Mouse (Mus musculus) activated CD4-positive, CD25-positive, alpha-beta regulatory T cell, adult 4 months (primary cell): Measurements from ENCODE around the gene Gm43191. TPM values are rescaled to one million over a fixed set of nuclear protein-coding genes. Genes with fewer than 3 reads are reported as not detected.
"Not testable (repeated sequence)": the region's sequence is repeated elsewhere in the genome, so short reads cannot be mapped to it uniquely, and the experiment has no call there.

Experiments used
- ATAC-seq: one replicate; pipeline ENCODE4 v1.8.0; 2017
- polyA plus RNA-seq, 2 experiments: library from polyadenylated mRNA; unstranded; fragments of 100-300 nt; shearing (Covaris generic); gene quantifications; one replicate each; pipeline ENCODE4 v1.2.1; 2017

Gene Gm43191
- polyA plus RNA-seq, 2 experiments from 2014 or later: not detected

DNA sequence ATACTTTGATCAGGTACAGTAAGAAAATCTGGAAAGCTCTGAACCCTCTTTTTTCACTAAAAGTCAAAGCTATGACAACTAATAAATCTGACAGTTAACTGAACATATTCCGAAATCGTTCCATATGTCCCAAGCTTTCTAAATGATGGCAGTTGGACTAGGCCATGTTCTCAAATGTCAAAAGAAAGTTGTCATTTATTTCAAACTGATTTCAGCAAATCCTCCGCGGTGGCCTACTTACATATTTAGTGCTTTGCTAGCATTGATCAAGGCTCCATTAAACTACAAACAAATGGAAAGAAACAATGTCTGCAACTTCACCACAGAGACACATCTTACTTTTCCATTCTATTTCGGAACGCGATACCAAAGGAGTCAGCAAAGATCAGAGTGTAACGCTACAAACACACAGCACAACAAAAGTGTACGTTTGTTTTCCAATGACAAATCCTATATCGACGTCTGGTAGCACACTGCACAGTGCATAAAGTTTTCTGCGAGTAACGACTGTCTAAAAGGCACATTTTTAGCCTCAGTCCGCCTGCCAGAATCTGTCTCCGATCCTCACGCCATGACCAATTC lies 19.7 kb downstream of the Gm43191 start:
- ATAC-seq: no peak

DNA sequence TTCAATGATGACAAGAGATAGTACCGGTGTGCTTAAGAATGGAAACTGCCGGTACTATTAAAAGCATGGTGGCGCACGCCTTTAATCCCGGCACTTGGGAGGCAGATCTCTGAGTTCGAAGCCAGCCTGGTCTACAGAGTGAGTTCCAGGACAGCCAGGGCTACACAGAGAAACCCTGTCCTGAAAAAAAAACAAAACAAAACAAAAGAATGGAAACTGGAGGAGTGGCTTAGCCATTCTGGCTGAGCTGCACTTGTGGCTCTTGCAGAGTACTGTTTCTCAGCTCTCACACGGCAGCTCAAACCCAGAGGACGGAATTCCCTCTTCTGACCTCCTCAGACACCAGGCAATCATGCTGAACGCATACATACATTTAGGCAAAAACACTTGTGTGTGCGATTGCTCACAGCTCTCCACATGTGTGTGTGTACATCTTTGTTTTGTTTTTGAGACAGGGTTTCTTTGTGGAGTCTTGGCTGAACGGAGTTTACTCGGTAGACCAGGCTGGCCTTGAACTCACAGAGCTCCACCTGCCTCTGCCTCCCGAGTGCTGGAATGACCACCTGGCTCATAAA lies 21.1 kb downstream of the Gm43191 start:
- no peak for ATAC-seq

- peak; percentile 15 for ATAC-seq
Observed at GRCm38 (mm10) chr3:116658928-116659565, 22.0 kb downstream of the Gm43191 start.

DNA sequence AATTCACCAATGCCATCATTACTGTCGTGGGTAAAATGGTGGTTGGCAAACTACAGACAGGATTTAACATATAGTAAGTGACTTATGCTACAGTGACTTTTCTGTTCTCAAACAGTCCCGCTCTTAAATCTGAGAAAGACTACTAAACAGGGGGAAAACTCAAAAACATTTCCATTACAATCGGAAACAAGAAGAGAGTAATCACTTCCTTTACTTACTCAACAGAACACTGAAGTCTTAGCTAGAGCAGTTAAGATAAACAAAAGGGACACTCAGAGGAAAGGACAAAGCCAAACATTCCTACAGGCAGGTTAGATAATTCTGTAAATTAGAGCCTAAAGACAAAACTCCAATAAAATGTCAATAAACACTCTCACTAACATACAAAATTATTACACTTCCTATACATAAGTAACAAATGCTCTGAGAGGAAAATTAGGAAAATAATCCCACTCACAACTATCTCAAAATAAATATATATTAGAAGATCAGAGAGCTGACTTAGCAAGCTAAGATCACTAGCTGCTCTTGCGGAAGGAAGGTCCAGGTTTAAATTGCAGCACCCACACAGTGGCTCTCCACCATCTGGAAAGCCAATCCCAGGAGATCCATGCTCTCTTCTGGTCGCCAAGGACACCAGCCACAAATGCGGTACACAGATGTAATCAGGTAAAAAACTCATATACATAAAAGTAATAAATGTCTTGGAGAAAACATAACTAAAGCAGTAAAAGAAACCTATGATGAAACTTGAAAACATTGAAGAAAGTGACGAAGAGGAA lies 24.7 kb downstream of the Gm43191 start:
- ATAC-seq: peak; percentile 55

DNA sequence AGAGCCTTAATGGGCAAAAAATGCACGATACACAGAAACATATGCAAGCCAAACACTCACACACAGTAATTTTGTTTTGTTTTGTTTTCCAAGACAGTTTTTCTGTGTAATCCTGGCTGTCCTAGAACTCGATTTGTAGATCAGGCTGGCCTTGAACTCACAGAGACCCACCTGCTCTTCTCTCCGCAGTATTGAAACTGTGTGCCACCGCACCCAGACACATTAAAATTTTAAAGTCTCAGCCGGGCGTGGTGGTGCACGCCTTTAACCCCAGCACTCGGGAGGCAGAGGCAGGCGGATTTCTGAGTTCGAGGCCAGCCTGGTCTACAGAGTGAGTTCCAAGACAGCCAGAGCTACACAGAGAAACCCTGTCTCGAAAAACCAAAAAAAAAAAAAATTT lies 27.0 kb downstream of the Gm43191 start:
- ATAC-seq: not testable (repeated sequence)

- ATAC-seq: no peak
Observed at GRCm38 (mm10) chr3:116653278-116653945, 27.6 kb downstream of the Gm43191 start.

- no peak for ATAC-seq
Observed at GRCm38 (mm10) chr3:116652033-116652446, 29.0 kb downstream of the Gm43191 start.

DNA sequence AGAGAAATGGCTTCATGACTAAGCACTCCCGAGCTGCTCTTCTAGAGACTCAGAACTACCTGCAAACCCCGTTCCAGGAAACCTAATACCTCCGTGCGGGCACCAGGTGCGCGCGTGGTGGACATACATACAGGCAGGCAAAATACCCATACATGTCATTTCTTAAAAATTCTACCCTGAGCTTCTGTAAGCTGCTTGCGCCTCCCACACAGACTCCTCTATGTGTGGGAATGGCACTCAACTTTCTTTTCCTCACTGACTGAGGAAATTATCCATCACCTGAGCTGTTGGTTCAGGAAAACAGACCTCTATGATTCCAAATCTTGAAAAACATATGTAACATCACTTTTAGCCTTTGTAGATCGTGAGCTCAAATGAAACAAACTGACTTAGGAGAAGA lies 30.4 kb downstream of the Gm43191 start:
- ATAC-seq: no peak

- no peak for ATAC-seq
Observed at GRCm38 (mm10) chr3:116648805-116649204, 32.3 kb downstream of the Gm43191 start.

GRCm38 (mm10) chr3:116646387-116646786 lies 34.7 kb downstream of the Gm43191 start:
- no peak for ATAC-seq

GRCm38 (mm10) chr3:116642373-116642772 lies 38.7 kb downstream of the Gm43191 start:
- ATAC-seq: peak; percentile 38

DNA sequence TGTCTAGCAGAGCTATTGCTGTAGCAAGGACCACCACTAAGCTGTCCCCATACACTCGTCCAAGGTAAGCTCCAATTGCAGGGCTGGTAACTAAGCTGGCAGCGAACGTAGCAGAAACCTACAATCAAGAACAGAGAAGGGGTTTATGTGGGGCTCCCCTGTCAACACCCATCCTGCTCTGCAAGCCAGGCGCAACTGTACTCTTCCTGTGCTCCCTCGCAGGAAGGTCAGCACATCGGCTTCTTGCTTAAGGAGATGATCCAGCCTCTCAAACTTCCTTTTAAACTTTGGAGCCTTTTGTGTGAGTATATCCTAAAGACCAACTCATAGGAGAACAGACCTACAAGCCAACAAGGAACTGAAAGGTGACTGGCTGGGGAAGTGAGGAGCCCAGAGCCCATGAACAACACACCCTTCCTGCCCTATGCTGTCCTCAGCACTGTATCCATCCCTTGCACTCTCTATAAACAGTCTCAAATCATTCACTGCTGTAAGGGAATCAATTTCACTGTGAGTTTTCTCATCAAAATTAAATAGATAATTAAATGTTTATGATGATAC lies 39.2 kb downstream of the Gm43191 start:
- ATAC-seq: no peak

- peak; percentile 41 for ATAC-seq
Observed at GRCm38 (mm10) chr3:116640024-116640423, 41.0 kb downstream of the Gm43191 start.

- ATAC-seq: no peak
Observed at GRCm38 (mm10) chr3:116638572-116638971, 42.5 kb downstream of the Gm43191 start.

GRCm38 (mm10) chr3:116637693-116638476 lies 43.2 kb downstream of the Gm43191 start:
- no peak for ATAC-seq

DNA sequence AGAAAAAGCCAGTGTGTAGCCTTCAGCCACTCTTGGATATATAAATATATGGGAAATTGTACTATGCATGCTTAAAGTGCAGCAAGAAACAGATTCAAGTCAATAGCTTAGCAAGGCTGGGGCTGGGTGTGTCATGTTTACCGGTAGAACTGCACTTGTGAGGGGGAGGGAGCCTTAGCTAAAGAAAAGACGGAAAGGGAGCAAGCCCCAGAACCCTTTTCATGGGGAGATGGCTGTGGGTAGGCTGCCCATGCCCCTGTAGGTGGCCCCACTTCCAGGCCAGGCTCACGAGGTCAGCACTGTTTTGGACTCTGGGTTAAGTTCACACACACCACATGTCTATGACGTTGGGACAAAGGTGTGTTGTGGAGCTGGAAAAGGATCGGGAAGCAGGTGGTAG lies 45.3 kb downstream of the Gm43191 start:
- ATAC-seq: no peak

GRCm38 (mm10) chr3:116634853-116635252 lies 46.2 kb downstream of the Gm43191 start:
- ATAC-seq: no peak

DNA sequence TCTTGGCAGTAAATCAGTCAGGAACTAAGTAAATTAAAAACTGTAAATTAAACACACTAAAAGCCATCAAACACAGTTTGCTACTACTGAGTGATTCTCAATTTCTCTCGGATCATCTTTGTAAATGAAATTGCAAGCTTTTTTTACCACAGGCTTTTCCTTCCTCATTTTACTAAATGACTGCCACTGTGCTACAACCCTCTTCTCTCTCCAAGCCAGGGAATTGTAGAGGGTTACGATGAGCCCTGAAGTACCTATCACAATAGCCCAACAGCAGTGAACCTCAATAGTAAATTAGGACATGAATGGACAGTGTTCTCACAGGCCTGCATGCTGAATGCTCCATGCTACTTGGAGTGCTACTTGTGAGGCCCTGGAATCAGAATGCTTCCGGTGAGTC lies 47.0 kb downstream of the Gm43191 start:
- ATAC-seq: no peak

DNA sequence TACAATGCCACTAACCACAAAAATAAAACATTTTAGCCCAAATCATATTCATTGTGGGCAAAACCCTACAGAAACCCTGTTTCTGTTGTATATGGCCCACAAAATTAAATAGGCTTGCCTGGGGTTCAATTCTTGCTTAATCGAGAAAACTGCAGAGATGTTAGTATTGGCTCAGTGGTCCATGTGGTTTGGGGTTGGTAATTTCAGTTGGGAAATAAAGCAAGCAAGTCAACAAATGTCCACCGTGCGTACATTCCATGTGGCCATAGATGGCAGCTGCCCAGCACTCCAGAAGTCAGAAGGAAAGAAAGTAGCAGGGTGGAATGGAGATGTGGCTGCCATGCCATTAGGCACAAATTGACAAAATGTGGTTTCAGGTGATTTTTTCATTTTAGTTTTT lies 48.1 kb downstream of the Gm43191 start:
- no peak for ATAC-seq

DNA sequence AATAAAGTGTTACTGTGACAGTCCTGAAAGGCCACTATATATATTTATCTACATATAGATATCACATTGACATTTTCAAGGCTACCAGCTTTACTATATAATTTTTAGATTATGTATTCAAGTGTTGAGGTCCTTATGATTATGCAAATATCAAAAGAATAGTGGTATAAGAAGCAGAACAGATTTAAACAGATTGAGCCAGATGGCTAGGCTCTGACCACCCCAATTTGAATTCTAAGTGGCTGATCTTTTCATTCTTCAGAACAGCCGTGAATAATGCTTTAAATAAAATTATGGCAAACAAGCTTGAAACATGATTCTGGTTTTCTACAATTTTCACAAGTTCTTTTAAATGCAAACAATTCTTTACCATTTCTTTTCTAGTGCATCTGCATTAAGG lies 49.6 kb downstream of the Gm43191 start:
- ATAC-seq: no peak

- no peak for ATAC-seq
Observed at GRCm38 (mm10) chr3:116622641-116623040, 58.4 kb downstream of the Gm43191 start.
